Mouse (Mus musculus) hindbrain, embryonic 16.5 days (tissue): ENCODE measurements around the gene Zfp729b. TPM values are rescaled to one million over a fixed set of nuclear protein-coding genes. Genes with fewer than 3 reads are reported as not detected.

Source experiments
- polyA plus RNA-seq: library from polyadenylated mRNA; unstranded; fragments of >200 nt; fragmentation: Nextera tagmentation; extraction: Ambion mirVana; gene quantifications from 2 replicates; pipeline ENCODE4 v1.2.1, GENCODE M21; 2015

The Zfp729b gene
- polyA plus RNA-seq, 1 experiment from 2014 or later, result 4.4 TPM

Other genes starting within 250 kb of the Zfp729b start
- not detected in 2 replicates for gene Gm28044, start 249.2 kb downstream of the Zfp729b start, polyA plus RNA-seq
- 0.58 and 0.60 TPM in 2 replicates for gene Zfp953, start 249.1 kb downstream of the Zfp729b start, polyA plus RNA-seq
- not detected in 2 replicates for gene Gm28041, start 234.0 kb downstream of the Zfp729b start, polyA plus RNA-seq
- 0.72 and 0.78 TPM in 2 replicates for gene Zfp456, start 233.9 kb downstream of the Zfp729b start, polyA plus RNA-seq
- 4.2 and 6.5 TPM in 2 replicates for gene Zfp429, start 209.9 kb downstream of the Zfp729b start, polyA plus RNA-seq
- gene Zfp459, start 188.3 kb downstream of the Zfp729b start, polyA plus RNA-seq, result 1.8 TPM in 2 replicates
- 5.7 and 7.1 TPM in 2 replicates for gene Zfp874a, start 158.1 kb downstream of the Zfp729b start, polyA plus RNA-seq
- 3.2 and 3.3 TPM in 2 replicates for gene Zfp874b, start 125.4 kb downstream of the Zfp729b start, polyA plus RNA-seq
- 9.8 and 10.5 TPM in 2 replicates for gene Zfp58, start 109.2 kb downstream of the Zfp729b start, polyA plus RNA-seq
- 0.16 TPM in 1 of 2 replicates, not detected in the other for gene Gm26965, start 83.6 kb downstream of the Zfp729b start, polyA plus RNA-seq
- 32.6 and 37.6 TPM in 2 replicates for gene Zfp87, start 83.5 kb downstream of the Zfp729b start, polyA plus RNA-seq
- gene Zfp748, start 55.9 kb downstream of the Zfp729b start, polyA plus RNA-seq, result 12.3 and 13.6 TPM in 2 replicates
- 0.16 TPM in 1 of 2 replicates, not detected in the other for gene Gm49345, start 28.1 kb upstream of the Zfp729b start, polyA plus RNA-seq
- 2.1 and 3.1 TPM in 2 replicates for gene Zfp729a, start 28.1 kb upstream of the Zfp729b start, polyA plus RNA-seq
- 13.0 and 13.7 TPM in 2 replicates for gene Zfp738, start 77.4 kb upstream of the Zfp729b start, polyA plus RNA-seq
- 8.4 and 8.9 TPM in 2 replicates for gene Zfp65, start 119.5 kb upstream of the Zfp729b start, polyA plus RNA-seq
- 7.0 and 7.2 TPM in 2 replicates for gene Zfp85, start 145.5 kb upstream of the Zfp729b start, polyA plus RNA-seq
- 3.2 and 3.3 TPM in 2 replicates for gene Zfp493, start 170.0 kb upstream of the Zfp729b start, polyA plus RNA-seq
- gene Zfp273, start 204.0 kb upstream of the Zfp729b start, polyA plus RNA-seq, result 12.1 and 12.6 TPM in 2 replicates
- 6.1 and 6.9 TPM in 2 replicates for gene Gm10037, start 221.4 kb upstream of the Zfp729b start, polyA plus RNA-seq